Mouse (Mus musculus): ENCODE data around the gene Ncl. TPM values are rescaled to one million over a fixed set of nuclear protein-coding genes. Genes with fewer than 3 reads are reported as not detected.
A peak's percentile ranks its signal among the peaks of the same experiment; 100 is the strongest.

Ncl gene
- 391 and 408 TPM in 2 replicates for polyA plus RNA-seq (2014; fragmentation: Nextera tagmentation; extraction: Ambion mirVana)

DNA sequence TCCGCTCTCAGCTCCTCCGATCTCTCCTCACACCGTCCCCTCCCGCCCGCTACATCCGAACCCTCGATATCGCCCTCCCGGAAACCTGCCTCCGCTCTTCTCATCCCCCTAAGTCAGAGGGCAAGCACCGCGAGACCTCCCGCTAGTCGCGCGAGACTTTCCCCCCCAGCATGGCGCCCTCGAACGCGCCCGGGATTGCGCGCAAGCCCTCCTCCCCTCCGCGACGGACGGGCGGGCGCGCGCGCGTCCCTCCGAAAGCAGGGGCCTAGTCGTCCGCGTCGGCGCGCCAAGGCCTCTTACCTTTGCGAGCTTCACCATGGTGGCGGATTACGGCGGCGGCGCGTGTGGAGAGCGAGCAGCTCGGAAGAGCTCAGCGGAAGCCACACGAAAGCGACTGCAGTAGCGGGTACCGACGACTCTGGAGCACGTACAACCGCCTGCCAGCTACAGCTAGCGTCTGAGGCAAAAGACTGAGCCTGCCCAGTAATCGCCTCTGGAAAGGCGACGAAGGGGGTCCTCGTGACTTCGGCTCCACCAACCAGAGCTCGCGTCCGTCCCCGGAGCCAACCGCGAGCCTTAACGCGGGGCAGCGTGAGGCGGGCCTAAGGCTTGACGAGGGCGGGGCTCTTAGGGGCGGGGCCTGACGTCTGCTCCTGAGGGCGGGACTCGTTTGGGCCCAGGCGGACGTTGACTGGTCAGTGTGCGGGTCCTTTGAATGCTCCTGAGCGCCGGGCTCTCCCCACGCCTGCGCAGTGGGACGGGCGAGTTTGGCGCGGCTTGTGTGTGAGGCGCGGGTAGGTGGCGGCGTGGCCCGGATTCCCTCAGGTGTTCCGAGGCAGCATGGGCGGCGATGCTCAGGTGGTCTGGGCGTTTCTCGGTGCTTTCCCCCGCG lies at the start of gene Ncl:
Gene Ncl, minus strand, starts transcription at position 495 of the 892 bp plus-strand sequence.
- under 1% methylated on average over 102 of the region's 102 CpGs for WGBS
- H3K9me3 ChIP-seq (ENCODE audit: low read depth, low read length), result no peaks in the 10 kb centered on the region
- H3K4me3 ChIP-seq (ENCODE audit: low read depth, low read length), result peak within 1 kb of the TSS; percentile 91
- peak within 1 kb of the TSS; percentile 100 for H3K27ac ChIP-seq (ENCODE audit: low read depth)
- peak; percentile 98 for ATAC-seq (ENCODE audit: insufficient read depth)
- H3K4me1 ChIP-seq (ENCODE audit: insufficient read depth), result no peaks in the 10 kb centered on the region; the same call in 1 of the 2 replicates
- peaks cover 36% of the 10 kb centered on the region for H3K36me3 ChIP-seq (ENCODE audit: insufficient read depth)
- H3K4me2 ChIP-seq, result peak within 1 kb of the TSS; percentile 92
- no peaks in the 10 kb centered on the region for H3K27me3 ChIP-seq (ENCODE audit: insufficient read depth, low read length)
- DNase-seq, result peak; percentile 99
- peak within 1 kb of the TSS; percentile 95 for H3K9ac ChIP-seq
- no peak for TF ChIP-seq CTCF (IDR thresholded peaks at IDR 0.05; ENCODE audit: low read depth)

DNA sequence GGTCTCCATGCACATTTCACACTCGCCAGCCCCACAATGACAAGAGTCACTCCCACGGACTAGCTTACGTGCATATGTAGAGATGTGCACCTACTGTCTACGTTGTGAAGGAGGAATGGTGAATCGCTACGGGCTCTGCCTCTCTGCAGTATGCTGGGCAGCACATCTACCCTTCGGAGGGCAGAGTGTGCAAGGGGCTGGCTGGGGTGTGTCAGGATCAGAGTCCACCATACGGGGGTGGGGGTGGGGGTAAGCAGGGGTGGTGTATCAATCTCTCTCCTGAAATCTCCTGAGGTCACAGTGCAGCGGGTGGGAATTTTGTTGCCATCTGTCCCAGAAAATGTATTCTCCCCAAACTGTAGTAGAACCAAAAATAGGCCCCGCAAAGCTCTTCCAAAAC lies 49.3 kb upstream of the Ncl start:
- no peak for TF ChIP-seq CTCF (IDR thresholded peaks at IDR 0.05; ENCODE audit: low read depth)
- Histone ChIP-seq H3K4me2 (no peak overlapping the region), H3K27ac (ENCODE audit: low read depth) (no peak overlapping the region), H3K9me3 (ENCODE audit: low read depth, low read length) (no peaks in the 10 kb centered on the region), H3K27me3 (ENCODE audit: insufficient read depth, low read length) (no peaks in the 10 kb centered on the region), H3K4me1 (ENCODE audit: insufficient read depth) (no peaks in the 10 kb centered on the region), H3K4me3 (ENCODE audit: low read depth, low read length) (no peak overlapping the region), H3K9ac (no peak overlapping the region), H3K36me3 (ENCODE audit: insufficient read depth) (no peaks in the 10 kb centered on the region)
- ATAC-seq (ENCODE audit: insufficient read depth) (no peak), DNase-seq (no peak)
- WGBS, result 80% methylated on average over 10 of the region's 10 CpGs

DNA sequence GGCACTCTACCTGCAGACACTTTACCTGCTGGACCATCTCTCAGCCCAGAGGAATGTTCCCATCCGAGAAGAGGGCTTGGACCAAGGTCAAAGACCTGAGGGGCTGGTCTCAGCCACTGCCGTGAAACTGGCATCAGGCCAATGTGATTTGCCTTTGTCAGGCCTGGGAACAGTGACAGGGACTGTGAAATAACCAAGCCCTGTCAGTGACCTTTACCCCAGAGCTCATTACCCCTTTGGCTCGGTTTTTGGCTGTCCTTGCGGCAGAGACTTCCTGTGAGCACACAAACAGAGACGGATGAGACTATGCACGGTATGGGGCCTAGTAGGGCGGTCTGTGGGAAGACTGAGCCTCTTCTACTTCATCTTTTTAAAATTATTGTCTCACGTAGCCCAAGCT lies 47.7 kb upstream of the Ncl start:
- Histone ChIP-seq H3K27ac (ENCODE audit: low read depth) (no peak overlapping the region), H3K9ac (no peak overlapping the region), H3K36me3 (ENCODE audit: insufficient read depth) (no peaks in the 10 kb centered on the region), H3K4me1 (ENCODE audit: insufficient read depth) (no peaks in the 10 kb centered on the region), H3K9me3 (ENCODE audit: low read depth, low read length) (no peaks in the 10 kb centered on the region), H3K4me2 (no peak overlapping the region), H3K4me3 (ENCODE audit: low read depth, low read length) (no peak overlapping the region), H3K27me3 (ENCODE audit: insufficient read depth, low read length) (no peaks in the 10 kb centered on the region)
- DNase-seq, result peak; percentile 43
- TF ChIP-seq CTCF (IDR thresholded peaks at IDR 0.05; ENCODE audit: low read depth), result no peak
- WGBS, result 46% methylated on average over 8 of the region's 8 CpGs
- ATAC-seq (ENCODE audit: insufficient read depth), result no peak

DNA sequence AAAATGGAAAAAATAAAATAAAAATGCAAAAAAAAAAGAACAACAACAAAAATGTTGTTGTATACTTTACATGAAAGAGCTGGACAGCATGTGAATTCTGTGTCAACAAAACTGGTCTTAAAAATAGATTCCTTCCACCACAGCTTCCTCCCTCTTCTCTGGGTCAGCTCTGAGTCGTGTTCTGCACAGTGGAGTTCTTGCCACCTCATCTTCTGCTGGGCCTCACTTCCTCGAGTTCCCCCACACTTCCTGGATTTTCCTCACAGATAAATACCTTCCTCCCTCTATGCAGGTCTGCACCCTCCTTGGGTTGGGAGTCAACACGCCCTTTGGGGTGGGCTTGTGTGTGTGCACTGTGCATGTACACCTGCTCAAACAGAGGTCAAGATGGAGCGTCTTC lies 47.1 kb upstream of the Ncl start:
- Histone ChIP-seq H3K9ac (no peak overlapping the region), H3K36me3 (ENCODE audit: insufficient read depth) (no peaks in the 10 kb centered on the region), H3K27ac (ENCODE audit: low read depth) (no peak overlapping the region), H3K9me3 (ENCODE audit: low read depth, low read length) (no peaks in the 10 kb centered on the region), H3K4me2 (no peak overlapping the region), H3K27me3 (ENCODE audit: insufficient read depth, low read length) (no peaks in the 10 kb centered on the region), H3K4me3 (ENCODE audit: low read depth, low read length) (no peak overlapping the region), H3K4me1 (ENCODE audit: insufficient read depth) (no peaks in the 10 kb centered on the region)
- ATAC-seq (ENCODE audit: insufficient read depth) (no peak), DNase-seq (peak; percentile 14)
- TF ChIP-seq CTCF (IDR thresholded peaks at IDR 0.05; ENCODE audit: low read depth), result no peak
- WGBS, result 61% methylated on average over 4 of the region's 4 CpGs

DNA sequence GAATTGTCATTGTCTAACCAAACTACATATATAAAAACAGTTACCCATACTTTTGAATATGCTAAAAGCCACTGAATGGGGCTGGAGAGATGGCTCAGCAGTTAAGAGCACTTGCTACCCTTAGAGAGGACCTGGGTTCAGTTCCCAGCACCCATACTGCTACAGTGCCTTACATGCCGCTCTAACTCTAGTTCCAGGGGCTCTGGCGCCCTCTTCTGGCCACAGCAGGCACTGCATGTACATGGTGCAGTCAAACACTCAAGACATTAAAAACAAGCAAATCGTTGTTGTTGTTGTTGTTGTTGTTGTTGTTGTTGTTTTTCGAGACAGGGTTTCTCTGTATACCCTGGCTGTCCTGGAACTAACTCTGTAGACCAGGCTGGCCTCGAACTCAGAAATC lies 45.6 kb upstream of the Ncl start:
- 54% methylated on average over 5 of the region's 5 CpGs for WGBS

DNA sequence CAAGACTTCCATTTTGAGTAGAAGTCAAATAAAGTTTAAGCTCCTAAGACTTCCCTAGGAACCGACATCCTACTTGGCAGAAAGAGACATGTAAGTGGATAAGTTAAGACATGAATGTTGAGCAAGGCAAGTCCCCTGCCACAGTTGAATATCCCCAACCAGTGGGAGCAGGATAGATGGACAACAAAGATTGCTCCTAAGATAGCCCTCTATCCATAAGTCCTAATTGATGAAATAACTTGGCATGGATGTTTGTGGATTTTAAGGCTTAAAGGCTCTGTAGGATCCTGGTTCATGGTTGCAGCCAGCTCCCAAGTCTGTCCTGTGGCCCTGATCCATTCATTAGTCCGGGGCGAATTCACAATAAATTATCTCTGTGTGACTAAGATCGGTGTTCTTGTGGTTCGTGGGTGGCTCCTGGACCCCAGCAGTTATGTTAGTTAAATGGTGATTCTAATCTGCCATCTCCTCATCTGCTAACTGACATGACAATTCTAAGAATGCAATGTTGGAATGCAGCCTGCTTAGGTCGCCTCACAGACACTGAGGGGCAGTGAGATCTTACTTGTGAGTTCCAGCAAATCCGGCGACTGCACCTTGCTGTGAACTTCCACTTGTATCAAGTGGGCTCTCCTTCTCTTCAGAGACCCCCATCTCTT lies 41.0 kb upstream of the Ncl start:
- no peaks in the 10 kb centered on the region for H3K27me3 ChIP-seq (ENCODE audit: insufficient read depth, low read length)
- ATAC-seq (ENCODE audit: insufficient read depth), result no peak
- 41% methylated on average over 8 of the region's 8 CpGs for WGBS
- H3K36me3 ChIP-seq (ENCODE audit: insufficient read depth), result no peaks in the 10 kb centered on the region
- no peaks in the 10 kb centered on the region for H3K9me3 ChIP-seq (ENCODE audit: low read depth, low read length)
- no peak overlapping the region for H3K9ac ChIP-seq
- no peaks in the 10 kb centered on the region for H3K4me1 ChIP-seq (ENCODE audit: insufficient read depth)
- no peak overlapping the region for H3K4me2 ChIP-seq
- no peak for TF ChIP-seq CTCF (IDR thresholded peaks at IDR 0.05; ENCODE audit: low read depth)
- no peak overlapping the region for H3K27ac ChIP-seq (ENCODE audit: low read depth)
- H3K4me3 ChIP-seq (ENCODE audit: low read depth, low read length), result no peak overlapping the region
- peak; percentile 39 for DNase-seq

More for the DNA sequence above, 45.6 kb upstream of the Ncl start:
- no peaks in the 10 kb centered on the region for H3K4me1 ChIP-seq (ENCODE audit: insufficient read depth)
- no peak overlapping the region for H3K9ac ChIP-seq
- H3K4me2 ChIP-seq, result no peak overlapping the region
- no peaks in the 10 kb centered on the region for H3K9me3 ChIP-seq (ENCODE audit: low read depth, low read length)
- H3K36me3 ChIP-seq (ENCODE audit: insufficient read depth), result no peaks in the 10 kb centered on the region
- peak; percentile 37 for DNase-seq
- TF ChIP-seq CTCF (IDR thresholded peaks at IDR 0.05; ENCODE audit: low read depth), result peak; percentile 65
- no peaks in the 10 kb centered on the region for H3K27me3 ChIP-seq (ENCODE audit: insufficient read depth, low read length)
- H3K27ac ChIP-seq (ENCODE audit: low read depth), result no peak overlapping the region
- no peak overlapping the region for H3K4me3 ChIP-seq (ENCODE audit: low read depth, low read length)
- no peak for ATAC-seq (ENCODE audit: insufficient read depth)

DNA sequence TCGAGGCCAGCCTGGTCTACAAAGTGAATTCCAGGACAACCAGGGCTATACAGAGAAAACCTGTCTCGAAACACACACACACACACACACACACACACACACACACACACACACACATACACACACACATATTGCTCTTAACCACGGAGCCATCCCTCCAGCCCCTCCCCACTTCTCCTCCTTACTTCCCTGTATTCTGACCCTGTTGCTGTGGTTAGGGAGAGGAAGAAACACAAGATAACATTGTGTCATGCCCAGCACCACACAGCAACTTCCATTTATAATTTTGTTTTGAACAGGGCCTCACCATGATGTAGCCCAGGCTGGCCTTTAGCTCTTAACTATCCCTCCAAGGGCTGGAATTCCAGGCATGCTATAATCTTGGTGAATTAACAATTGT lies 40.1 kb upstream of the Ncl start:
- Histone ChIP-seq H3K27me3 (ENCODE audit: insufficient read depth, low read length) (no peaks in the 10 kb centered on the region), H3K36me3 (ENCODE audit: insufficient read depth) (no peaks in the 10 kb centered on the region), H3K9ac (no peak overlapping the region), H3K9me3 (ENCODE audit: low read depth, low read length) (no peaks in the 10 kb centered on the region), H3K27ac (ENCODE audit: low read depth) (no peak overlapping the region), H3K4me3 (ENCODE audit: low read depth, low read length) (no peak overlapping the region), H3K4me1 (ENCODE audit: insufficient read depth) (no peaks in the 10 kb centered on the region), H3K4me2 (no peak overlapping the region)
- 84% methylated on average over 3 of the region's 3 CpGs for WGBS
- TF ChIP-seq CTCF (IDR thresholded peaks at IDR 0.05; ENCODE audit: low read depth), result no peak
- DNase-seq (no peak), ATAC-seq (ENCODE audit: insufficient read depth) (no peak)

All from lung, embryonic 14.5 days (tissue).